Mouse (Mus musculus) thymus, postnatal 14 days (tissue): ENCODE measurements at regions not wholly inside any gene's neighbourhood (a gene's known extent, or its start where the extent isn't known, plus 50 kb on each side); places are given as distances from the start of the nearest gene placed in this dataset.
"Not testable (repeated sequence)": the region's sequence is repeated elsewhere in the genome, so short reads cannot be mapped to it uniquely, and the experiment has no call there.

ENCODE experiments used
- DNase-seq: peaks from one replicate; pipeline ENCODE4 v3.0.0; 2021

DNA sequence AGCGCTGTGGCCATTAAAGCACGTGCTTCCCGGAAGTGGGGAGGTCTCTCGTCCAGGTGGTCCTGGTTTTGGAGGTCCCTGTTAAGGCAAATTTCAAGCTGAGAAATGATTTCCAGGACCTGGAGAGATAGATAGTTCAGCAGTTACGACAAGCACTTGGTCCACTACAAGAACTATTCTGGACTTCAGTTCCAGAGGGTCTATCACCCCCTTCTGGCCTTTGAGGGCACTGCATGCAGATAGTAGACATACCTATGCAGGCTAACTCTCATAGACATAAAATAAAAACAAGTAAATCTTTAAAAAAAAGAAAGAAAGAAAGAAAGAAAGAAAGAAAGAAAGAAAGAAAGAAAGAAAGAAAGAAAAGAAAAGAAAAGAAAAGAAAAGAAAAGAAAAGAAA lies 415.2 kb upstream of the Cdh5 start:
- not testable (repeated sequence) for DNase-seq

DNA sequence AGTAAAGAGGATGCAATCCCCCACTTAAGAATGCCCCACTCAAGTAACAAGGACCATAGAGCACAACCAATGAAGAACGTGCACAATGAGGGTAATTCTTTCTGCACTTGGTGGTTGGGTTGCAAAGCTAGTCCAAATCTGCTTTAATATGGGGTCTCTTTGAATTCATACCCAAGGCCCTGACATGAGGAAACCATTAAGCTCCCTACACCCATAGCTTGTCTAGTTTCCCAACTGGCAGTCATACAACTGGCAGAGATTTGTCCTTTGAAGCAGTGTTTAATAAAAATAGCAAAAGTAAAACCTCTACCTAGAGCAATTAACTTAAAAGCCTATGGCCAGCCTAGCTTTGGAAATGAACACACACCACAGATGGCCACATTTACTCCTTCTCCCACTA lies 411.0 kb upstream of the Cdh5 start:
- DNase-seq: no peak

DNA sequence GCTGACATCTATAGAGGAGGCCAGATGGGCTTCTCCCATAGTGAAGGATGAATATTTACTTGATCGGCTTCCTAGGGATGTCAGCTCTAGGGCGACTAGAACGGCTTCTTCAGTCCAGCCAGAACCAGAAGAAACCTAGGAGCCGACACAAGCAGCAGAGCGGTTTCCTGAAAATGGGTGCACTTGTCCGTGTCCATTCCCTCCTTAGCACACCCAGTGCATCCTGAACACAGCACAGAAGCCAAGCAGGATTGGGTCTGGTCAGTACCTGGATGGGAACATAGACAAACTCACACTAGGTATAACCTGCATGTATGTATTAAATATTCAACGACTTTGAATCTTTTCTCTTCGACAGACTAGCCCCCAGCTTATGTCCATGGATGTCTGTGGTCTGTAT lies 407.9 kb upstream of the Cdh5 start:
- no peak for DNase-seq

DNA sequence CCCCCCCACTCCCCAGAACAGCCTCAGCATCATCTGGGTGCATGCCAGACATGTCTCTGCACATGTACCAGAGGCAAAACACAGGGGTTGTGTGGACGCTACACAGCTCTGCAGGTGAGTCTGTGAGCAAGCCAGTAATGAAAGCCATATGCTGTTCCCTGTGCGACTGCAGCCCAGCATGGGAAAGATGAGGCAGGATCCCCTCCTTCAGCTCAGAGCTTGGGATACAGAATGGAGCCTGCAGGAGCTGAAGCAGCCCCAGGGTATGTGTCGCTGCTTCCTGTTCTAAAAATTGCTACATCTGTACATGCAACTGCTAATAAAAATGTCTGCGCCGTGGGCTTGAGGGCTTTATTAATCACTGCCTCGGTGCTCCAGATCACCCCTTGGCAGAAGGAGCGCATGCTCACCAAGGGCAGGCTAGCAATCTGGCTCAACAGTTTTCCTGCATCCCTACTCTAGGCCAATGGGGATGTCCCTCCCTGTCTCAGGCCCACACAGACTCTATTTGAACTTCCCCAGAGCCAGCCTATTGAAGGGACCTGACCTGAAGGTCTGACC lies 407.0 kb upstream of the Cdh5 start:
- DNase-seq: no peak

DNA sequence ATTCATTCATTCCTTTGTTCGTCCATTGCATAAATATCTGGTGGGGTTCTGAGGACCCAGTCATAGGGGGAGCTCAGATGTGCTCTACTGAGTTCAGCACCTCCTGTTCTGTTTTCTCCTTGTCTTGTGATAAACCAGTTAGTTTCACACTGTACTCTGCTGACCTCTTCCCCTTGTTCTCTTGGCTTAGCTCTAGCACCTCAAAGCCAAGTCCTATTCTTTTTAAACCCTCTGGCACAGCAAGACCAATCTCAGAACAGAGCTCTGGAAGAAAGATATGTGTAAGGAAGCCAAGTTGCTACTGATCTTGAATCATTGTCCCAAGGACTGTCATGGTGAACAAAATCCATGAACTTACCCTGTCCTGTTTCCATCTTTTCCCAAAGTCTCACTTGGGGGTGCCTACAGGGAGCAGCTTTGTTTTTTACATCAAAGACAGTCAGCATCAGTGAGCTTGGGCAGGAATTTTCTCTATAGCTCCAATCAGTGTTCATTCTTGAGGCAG lies 402.4 kb upstream of the Cdh5 start:
- DNase-seq: no peak

DNA sequence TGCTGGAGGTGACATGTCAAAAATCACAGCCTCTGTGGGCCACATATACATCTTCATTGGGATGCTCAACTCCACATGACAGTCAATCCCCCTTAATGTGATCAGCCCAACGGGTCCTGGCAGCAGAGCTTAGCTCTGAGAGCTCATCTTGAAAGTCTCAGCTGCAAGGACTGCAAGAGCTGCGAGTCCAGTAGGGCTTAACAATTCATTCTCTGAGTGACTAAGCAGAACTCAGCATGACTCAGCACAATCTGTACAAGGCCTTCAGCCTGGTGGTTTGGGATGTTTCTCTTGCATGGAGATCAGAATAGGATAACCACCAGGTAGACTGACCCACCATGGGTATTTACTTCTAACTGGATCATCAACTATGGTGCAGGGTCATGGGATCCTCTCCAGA lies 399.2 kb upstream of the Cdh5 start:
- DNase-seq: no peak

DNA sequence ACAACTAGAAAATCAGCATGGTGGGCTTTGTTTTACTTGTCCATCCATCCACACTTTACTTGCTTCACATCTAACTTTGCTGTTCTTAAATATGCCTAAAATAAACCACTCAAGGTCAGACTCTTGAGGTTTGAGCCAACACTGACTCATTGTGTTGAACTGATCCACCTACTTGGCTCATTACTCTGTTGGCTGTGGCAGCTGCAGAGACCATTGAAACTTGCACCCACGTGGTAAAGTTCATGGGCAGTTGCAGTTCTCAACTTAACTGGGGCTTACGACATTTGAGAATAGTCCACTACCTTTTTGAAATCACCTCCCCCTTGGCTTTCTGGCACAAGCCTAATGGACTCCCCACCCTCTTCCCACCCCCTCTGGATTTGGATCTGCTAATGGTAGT lies 395.3 kb upstream of the Cdh5 start:
- DNase-seq: no peak

DNA sequence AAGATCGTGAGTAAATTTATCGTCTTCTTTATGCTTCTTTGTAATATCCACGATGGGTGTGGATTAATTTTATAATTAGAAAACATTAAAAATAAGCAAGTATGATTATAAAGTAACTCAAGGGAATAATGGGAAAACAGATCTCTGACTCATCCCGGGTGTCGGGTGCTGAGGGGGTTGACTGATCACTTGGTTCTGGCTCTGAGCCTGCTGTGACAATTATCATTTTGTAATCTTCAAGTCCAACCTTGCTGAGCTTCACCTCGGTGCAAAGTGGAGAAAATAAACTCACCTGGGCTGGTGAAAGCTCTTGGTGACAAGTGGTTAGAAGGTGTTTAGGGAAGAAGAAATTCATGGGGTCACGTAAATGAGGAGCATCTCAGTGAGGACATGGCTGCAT lies 390.6 kb upstream of the Cdh5 start:
- DNase-seq: not testable (repeated sequence)

DNA sequence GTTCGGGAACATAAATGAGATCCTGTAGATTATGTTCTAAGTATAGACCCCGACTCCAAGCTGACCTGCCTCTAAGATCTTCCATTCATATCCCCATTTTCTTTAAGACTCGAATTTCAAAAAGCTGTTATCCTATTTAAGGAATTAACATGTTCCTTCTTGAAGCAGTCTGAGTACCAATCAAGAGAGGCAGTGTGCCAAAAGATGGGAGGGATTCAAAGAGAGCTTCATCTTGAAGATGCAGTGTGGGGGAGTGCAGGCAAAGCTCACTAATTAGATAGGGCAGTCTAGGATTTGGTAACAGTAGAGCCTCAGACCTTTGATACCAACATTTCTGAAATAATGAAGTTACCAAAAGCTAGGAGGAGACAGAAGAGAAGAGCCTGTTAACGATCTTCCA lies 383.7 kb upstream of the Cdh5 start:
- DNase-seq: no peak

DNA sequence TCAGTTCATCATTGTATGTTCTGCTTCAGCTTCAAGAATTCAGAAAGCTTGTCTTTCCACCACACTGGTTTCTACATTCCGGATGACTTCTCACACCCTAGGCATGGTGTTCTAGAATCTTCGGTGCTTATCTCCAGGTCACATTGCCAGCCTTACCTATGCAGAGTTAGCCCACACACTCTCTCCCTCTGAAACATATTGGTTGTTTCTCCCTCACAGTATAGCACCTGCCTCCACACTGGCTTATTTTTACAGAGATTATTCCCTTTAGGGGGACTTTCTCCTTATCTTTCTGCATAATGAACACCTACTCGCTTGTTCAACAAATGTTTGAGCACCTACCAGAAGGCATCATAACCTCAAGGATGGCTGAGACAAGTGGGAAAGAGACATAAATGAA lies 368.0 kb upstream of the Cdh5 start:
- DNase-seq: no peak

DNA sequence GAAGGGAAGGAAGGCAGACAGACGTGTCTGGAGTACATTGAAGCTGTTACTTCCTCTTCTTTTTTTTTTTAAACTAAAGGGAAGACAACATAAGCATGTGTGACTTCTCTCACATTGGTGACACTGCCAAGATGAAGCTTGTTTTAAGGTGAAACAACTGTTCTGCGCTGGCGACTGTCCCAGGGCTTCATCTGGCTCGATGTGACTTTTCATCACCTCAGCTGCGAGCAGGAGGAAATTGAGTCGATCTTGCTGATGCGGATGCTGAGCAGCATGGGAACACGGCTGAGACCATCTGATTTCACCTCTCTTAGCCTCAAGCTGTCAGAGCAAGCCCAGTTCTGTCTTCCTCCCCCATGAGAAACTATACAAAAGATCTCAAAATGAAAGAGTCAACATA lies 363.1 kb upstream of the Cdh5 start:
- DNase-seq: no peak

DNA sequence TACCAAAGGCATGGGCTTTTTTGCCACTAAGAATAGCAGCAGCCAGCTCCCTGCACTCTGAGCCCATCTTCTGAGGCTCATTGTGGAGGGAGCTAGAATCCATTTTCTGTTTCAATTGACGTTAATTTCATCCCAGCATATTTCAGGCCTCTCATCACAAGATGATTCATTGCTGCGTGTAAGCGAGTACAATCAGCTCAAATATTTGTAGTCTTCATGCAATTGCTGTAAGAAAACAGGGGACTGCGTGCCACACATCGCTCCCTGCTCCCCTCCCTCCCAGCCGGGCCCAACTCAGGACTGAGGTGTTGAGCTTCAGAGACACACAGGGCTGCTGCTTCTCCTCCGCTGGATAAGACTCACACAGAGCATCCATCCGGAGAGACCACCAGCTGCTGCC lies 360.0 kb upstream of the Cdh5 start:
- DNase-seq: no peak

DNA sequence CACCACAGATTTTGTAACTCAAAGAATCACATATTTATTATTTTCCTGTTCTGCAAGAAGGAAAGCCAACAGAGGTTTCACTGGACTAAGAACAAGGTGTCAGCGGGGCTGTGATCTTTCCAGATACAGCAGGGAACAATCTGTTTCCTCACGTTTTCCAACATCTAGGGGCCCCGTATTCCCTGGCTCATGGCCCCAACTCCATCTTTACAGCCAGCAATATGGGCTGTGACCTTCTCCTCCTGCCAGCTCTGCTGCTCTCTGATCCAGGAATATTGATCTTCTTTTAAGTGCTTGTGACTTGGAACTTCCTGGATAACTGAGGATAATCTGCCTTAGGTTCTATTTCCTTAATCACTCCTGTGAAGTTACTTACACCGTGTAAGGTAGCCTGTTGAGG lies 352.7 kb upstream of the Cdh5 start:
- no peak for DNase-seq

DNA sequence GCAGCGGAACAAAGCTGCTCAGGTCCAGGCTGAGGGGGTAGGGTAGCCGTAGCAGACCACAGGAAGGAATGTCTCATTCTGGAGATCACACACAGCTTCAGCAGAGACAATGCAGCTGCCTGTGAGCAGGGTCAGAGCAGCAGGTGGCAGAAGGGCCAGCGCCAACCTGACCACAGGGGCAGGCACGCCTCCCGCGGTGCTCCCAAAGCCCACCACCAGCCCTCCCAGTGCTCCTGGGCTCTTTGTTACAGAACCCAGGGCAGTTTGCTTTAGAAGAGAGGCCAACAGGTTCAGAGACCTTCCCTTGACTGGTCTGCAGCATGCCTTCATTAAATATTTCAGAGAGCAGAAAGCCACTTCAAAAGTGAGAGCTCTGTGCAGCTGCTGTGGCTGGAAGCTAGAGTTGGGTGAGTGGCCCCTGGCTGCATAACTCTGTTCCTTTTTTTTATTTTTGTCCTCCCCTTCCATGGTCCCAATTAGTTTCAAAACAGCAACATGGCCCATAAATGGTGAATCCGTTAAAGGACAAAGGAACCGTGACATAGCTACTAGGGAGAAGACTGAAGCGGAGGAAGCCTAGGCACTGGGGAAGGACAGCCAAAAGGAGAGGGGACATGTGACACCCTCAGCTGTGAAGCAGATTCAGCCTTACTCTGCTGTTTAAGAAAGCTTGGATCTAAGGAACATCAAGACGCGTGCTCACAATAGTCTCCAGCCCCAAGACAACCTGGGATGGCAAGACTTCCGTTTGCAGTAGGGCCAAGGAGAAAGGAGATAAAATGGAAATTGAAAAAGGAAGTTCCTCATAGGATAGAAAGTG lies 350.9 kb upstream of the Cdh5 start:
- DNase-seq: no peak

DNA sequence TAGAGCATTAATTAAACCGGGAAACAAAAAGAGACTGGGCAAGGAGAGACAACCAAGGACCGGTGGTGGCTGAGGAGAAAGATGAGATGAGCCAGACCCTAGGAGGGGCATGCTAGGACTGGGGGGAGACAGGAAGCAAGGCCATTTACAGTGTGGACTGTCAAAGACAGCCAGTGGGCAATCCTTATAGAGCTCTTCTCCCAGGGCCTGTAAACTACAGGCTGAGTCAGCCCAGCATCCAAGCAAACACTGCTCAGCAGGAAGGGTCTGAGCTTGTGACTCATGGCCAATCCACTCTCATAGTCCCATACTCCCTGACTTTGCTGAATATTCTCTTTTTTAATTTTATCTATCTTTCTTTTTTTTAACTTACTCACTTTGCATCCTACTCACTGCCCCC lies 350.3 kb upstream of the Cdh5 start:
- no peak for DNase-seq

DNA sequence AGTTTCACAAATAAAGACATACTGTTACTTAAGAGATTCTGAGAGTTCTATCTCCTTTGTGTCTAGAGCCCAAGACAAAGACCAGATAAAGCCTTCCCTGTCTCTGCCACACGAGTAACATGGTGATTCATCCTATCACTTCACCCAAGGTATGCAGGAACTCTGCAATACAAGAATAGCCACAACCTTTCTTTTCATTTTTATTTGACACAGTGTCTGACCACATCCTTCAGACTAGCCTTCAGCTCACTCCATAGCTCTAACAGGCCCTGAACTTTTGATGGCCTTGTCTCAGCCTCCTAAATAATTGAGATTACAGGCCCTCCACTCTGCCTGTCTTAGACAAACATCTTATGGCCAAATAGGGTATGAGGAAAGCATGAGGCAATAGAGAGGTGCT lies 337.6 kb upstream of the Cdh5 start:
- DNase-seq: no peak

DNA sequence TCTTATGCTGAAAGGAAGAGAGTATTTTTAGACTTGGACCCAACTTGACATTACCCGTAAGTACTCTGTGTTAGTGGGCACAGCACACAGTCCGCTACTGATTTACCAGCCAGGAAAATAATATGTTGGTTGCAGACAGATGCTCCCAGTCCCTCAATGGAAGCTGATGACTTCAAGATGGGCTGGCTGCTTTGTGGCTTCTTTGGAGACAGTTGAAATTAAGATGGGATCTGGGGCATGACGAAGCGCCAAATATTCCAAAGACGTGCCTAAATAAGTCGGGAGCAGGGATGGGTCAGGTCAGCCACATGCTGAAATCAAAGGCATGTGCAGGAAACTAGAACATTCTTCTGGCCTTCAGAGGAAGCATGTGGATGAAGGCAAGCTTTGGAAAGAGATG lies 321.8 kb upstream of the Cdh5 start:
- no peak for DNase-seq

DNA sequence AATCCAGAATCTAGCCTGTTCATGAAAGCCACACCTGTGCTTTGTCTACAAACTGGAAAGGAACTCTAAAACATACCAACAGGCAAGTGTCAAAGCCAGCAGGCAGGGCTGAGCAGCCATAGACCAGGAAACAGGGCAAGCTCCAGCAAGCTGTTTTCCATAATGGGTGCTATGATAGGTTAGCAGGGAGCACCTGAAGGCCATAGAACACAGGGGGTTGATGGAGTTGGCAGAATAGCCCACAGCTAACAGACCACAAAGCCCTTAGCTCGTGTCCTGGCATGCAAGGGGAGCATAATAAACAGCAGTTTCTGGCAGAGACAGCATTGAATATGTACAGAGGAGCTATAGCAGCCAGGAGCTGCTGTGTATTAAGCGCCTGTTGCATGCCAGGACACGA lies 313.1 kb upstream of the Cdh5 start:
- DNase-seq: no peak

DNA sequence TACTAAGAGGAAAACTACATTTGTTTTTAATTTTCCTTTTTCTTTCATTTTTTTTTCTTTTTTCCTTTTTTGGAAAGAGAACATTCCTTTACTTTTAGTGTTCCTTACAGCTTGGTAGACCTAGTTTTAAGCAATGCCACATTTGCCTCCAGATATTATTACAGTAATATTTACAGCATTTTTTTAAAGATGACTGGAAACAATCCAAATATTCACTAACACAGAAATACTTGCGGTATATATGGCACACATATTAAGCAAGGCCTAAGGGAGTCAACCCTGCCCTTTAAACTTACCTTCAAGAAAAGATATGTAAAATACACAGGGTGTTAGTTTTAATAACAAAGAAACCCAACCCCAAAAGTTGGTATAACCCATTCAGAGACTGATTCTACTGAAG lies 308.1 kb upstream of the Cdh5 start:
- DNase-seq: no peak

DNA sequence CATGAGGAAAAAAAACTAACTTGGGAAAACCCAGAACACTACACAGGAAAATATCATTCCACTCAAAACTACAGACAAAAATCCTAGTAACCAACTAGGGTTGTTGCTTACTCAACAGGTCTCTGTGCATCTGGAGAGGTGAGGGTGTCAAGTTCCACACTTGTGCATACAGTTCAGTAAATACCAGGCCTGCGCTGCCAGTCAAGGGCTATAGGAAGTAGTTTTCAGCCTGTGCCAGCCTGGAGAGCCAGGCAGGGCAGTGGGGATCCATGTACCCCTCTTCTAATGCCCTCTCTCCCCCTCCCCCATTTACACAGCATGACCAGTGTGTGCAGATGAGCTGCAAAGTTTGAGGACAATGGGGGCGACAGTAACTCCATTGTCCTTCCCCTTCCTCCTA lies 302.8 kb upstream of the Cdh5 start:
- not testable (repeated sequence) for DNase-seq

DNA sequence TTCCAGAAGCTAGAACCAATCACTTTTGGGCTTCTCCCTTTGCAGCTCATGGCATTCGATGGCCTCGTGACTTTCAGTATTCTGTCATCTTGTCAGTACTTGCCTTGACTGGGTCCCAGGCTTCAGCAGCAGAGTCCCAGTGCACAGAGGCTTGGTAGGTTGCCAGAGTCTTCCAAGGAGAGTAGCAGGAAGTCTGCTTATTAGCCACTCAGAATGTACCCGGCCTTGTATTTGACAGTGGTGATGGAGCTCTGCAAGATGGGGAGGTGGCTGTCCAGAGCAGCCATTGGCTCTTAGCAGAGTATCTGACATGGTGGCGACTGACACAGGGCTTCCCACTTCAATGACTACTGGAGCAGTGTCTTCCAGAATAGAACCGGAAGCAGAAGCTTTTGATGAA lies 293.3 kb upstream of the Cdh5 start:
- DNase-seq: no peak

DNA sequence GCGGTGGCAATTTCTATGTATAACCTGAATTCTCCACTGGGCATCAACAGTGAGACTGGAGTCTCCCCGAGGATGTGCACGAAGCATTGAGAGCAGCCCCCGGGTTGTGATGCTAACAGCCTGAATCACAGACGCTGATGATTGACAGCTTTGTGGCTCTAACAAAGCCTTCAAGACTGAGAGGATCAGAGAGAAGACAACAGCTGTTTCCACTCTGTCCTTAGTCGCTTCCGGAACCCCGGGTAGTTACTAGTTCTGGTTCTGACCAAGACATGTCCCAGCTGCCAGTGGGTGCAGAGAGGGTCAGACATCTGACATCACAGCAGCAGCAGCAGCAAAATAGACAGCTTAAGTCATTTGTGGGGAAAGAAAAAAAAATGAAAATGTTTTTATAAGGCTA lies 292.8 kb upstream of the Cdh5 start:
- DNase-seq: no peak

DNA sequence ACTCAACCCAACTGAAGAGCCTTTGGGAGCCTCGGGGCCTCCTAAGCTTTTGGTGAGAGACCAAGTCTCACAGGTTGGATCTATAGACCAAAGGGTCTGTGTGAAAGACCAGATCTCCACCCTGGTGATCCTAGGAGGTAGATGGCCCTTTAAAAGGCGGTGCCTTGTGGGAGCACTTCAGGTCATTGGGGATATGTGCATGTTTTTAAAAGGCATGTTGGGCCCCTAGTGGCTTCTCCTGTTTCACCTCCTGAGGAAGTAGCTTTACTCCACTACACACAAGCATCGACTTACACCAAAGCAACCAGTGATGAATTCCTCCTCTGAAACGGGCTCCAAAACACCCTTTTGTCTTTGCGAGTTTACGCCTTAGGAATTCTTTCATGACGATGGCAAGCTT lies 292.3 kb upstream of the Cdh5 start:
- DNase-seq: no peak

DNA sequence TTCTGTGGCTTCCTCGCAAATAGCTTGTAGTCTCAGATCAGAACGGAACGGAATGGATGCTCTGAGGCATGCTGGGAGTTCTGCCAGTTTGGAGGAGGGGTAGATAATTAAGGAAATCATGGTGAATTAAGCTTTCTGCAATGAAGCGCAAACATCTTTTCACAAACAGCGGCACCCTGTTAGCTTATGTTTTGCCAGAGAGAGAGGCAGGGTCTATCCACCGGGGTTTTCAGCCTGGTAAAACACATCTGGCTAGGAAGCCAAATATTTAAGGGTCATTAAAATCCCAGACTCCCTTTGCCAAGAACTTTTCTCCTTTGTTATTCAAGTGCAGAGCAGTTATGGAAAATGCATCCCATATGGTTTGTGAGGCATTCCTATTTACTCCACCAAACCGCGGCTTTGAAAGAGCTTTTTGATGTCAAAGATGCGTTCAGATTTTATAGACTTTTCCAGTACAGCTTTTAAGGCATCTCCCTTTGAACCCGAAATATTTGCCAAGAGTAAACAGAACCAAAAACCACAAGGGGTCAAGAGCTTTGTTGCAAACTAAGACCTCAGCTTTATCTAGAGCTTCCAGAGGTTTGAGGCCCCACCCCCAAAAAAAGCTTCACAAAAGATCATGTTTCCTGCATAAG lies 287.4 kb upstream of the Cdh5 start:
- no peak for DNase-seq
